Mouse (Mus musculus) liver, postnatal 0 days (tissue): ENCODE results near the gene Ddias. TPM values are rescaled to one million over a fixed set of nuclear protein-coding genes. Genes with fewer than 3 reads are reported as not detected.

Experiments used
- ATAC-seq: fragments of 200-750 bp; cut with Nextera tagmentation; 2 replicates; pipeline ENCODE4 v1.8.0; 2017; ENCODE audit warnings: mild to moderate bottlenecking, moderate library complexity
- DNase-seq: peaks from one replicate; pipeline ENCODE4 v3.0.0-alpha.2; 2016
- H3K27ac ChIP-seq: fragments of 300-500 bp; sonication (generic); 2 replicates; pipeline ENCODE4 v1.5.1; 2014; ENCODE audit warnings: antibody characterized with exemption, moderate library complexity, mild to moderate bottlenecking, low read depth
- H3K27me3 ChIP-seq: fragments of 300-500 bp; sonication (generic); 2 replicates; pipeline ENCODE4 v1.6.1; 2014; ENCODE audit warnings: low read length, control low read depth, mixed read lengths; ENCODE audit not compliant: insufficient read depth
- H3K36me3 ChIP-seq: fragments of 300-500 bp; sonication (generic); replicated peaks from 2 replicates; pipeline ENCODE4 v1.6.1; 2014; ENCODE audit warnings: mild to moderate bottlenecking, control low read depth, low read length, moderate library complexity, mixed read lengths; ENCODE audit not compliant: insufficient read depth
- H3K4me1 ChIP-seq: fragments of 300-500 bp; sonication (generic); 2 replicates; pipeline ENCODE4 v1.6.1; 2014; ENCODE audit warnings: antibody characterized with exemption, mild to moderate bottlenecking, control low read depth; ENCODE audit not compliant: insufficient read depth
- H3K4me2 ChIP-seq: fragments of 300-500 bp; sonication (generic); 2 replicates; pipeline ENCODE4 v1.6.1; 2014; ENCODE audit warnings: low read depth, mild to moderate bottlenecking, low read length, moderate library complexity, mixed read lengths
- H3K4me3 ChIP-seq: fragments of 300-500 bp; sonication (generic); 2 replicates; pipeline ENCODE4 v1.5.1; 2014; ENCODE audit warnings: low read depth, low read length
- H3K9ac ChIP-seq: fragments of 300-500 bp; sonication (generic); replicated peaks from 2 replicates; pipeline ENCODE4 v1.6.1; 2014; ENCODE audit warnings: mild to moderate bottlenecking, moderate library complexity
- H3K9me3 ChIP-seq: fragments of 300-500 bp; sonication (generic); 2 replicates; pipeline ENCODE4 v1.6.1; 2016; ENCODE audit warnings: mild to moderate bottlenecking, control low read depth, low read length, mixed read lengths
- CTCF ChIP-seq: sonication (generic); IDR thresholded peaks from 2 replicates; pipeline ENCODE4 v1.5.1; 2016; ENCODE audit warnings: antibody characterized with exemption, low read depth
- EP300 ChIP-seq: IDR thresholded peaks from 2 replicates; pipeline ENCODE4 v1.6.1; 2016; ENCODE audit warnings: antibody characterized with exemption, low read depth, mild to moderate bottlenecking
- WGBS: fragments of 180-500 bp; shearing (Covaris S2); extraction: QIAGEN DNeasy Blood & Tissue Kit; methylation state at CpG from one replicate; pipeline ENCODE4 v1.1.7; 2014; ENCODE audit not compliant: insufficient replicate concordance; 5-methylcytosine and 5-hydroxymethylcytosine counted together
- polyA plus RNA-seq: library from polyadenylated mRNA; unstranded; fragments of >200 nt; fragmentation: Nextera tagmentation; extraction: Ambion mirVana; gene quantifications from 2 replicates; pipeline ENCODE4 v1.2.1, GENCODE M21; 2015

Gene Ddias
- polyA plus RNA-seq, 1 experiment from 2014 or later, result 3.9 TPM

GRCm38 (mm10) chr7:92896036-92896435, 22.0 kb upstream of the Ddias start:
- Histone ChIP-seq H3K4me2 (no peak overlapping the region), H3K9ac (no peak overlapping the region), H3K9me3 (no peaks in the 10 kb centered on the region), H3K36me3 (no peaks in the 10 kb centered on the region), H3K4me3 (no peak overlapping the region), H3K27ac (no peak overlapping the region), H3K4me1 (no peaks in the 10 kb centered on the region), H3K27me3 (no peaks in the 10 kb centered on the region)
- DNase-seq, result no peak
- TF ChIP-seq EP300, result no peak
- no peak for TF ChIP-seq CTCF
- 73% methylated on average over 5 of the region's 5 CpGs for WGBS
- ATAC-seq, result no peak

GRCm38 (mm10) chr7:92893478-92893877, 19.4 kb upstream of the Ddias start:
- Histone ChIP-seq H3K4me2 (no peak overlapping the region), H3K4me3 (no peak overlapping the region), H3K36me3 (no peaks in the 10 kb centered on the region), H3K4me1 (no peaks in the 10 kb centered on the region), H3K27ac (no peak overlapping the region), H3K27me3 (no peaks in the 10 kb centered on the region), H3K9ac (no peak overlapping the region), H3K9me3 (no peaks in the 10 kb centered on the region)
- no peak for TF ChIP-seq EP300
- peak; percentile 74 for TF ChIP-seq CTCF
- no peak for ATAC-seq
- WGBS, result 36% methylated on average over 3 of the region's 3 CpGs
- DNase-seq, result no peak

- H3K4me2 ChIP-seq, result no peak overlapping the region
- TF ChIP-seq EP300 (no peak), CTCF (no peak)
- H3K9ac ChIP-seq, result no peak overlapping the region
- 53% methylated on average over 4 of the region's 4 CpGs for WGBS
- no peaks in the 10 kb centered on the region for H3K27me3 ChIP-seq
- H3K36me3 ChIP-seq, result no peaks in the 10 kb centered on the region
- no peak for ATAC-seq
- no peak for DNase-seq
- peaks cover 5% of the 10 kb centered on the region for H3K4me1 ChIP-seq
- no peak overlapping the region for H3K27ac ChIP-seq
- H3K9me3 ChIP-seq, result no peaks in the 10 kb centered on the region
- H3K4me3 ChIP-seq, result no peak overlapping the region
Measured at GRCm38 (mm10) chr7:92890618-92891230, 16.7 kb upstream of the Ddias start.

- Histone ChIP-seq H3K27me3 (no peaks in the 10 kb centered on the region), H3K4me1 (peaks cover 9% of the 10 kb centered on the region), H3K27ac (no peak overlapping the region), H3K4me2 (no peak overlapping the region), H3K4me3 (no peak overlapping the region), H3K9me3 (no peaks in the 10 kb centered on the region), H3K9ac (no peak overlapping the region), H3K36me3 (no peaks in the 10 kb centered on the region)
- DNase-seq (no peak), ATAC-seq (no peak)
- no peak for TF ChIP-seq CTCF
- TF ChIP-seq EP300, result no peak
- 61% methylated on average over 1 of the region's 1 CpGs for whole genome bisulfite sequencing
Measured at GRCm38 (mm10) chr7:92890211-92890610, 16.2 kb upstream of the Ddias start.

- ATAC-seq (no peak), DNase-seq (no peak)
- no peak for TF ChIP-seq EP300
- TF ChIP-seq CTCF, result no peak
- no peak overlapping the region for H3K4me3 ChIP-seq
- H3K9me3 ChIP-seq, result no peaks in the 10 kb centered on the region
- peaks cover 22% of the 10 kb centered on the region for H3K4me1 ChIP-seq
- H3K36me3 ChIP-seq, result 0 out of 2 replicates have a peak, but pooled peaks cover 3% of the 10 kb centered on the region
- no peaks in the 10 kb centered on the region for H3K27me3 ChIP-seq
- WGBS, result 75% methylated on average over 5 of the region's 5 CpGs
- peak overlapping the region; percentile 23; the same call in 1 of the 2 replicates for H3K4me2 ChIP-seq
- H3K27ac ChIP-seq, result no peak overlapping the region
- no peak overlapping the region for H3K9ac ChIP-seq
Measured at GRCm38 (mm10) chr7:92887230-92887629, 13.2 kb upstream of the Ddias start.

GRCm38 (mm10) chr7:92886801-92887200, 12.8 kb upstream of the Ddias start:
- 60% methylated on average over 7 of the region's 7 CpGs for WGBS
- peak overlapping the region; percentile 64 for H3K27ac ChIP-seq
- no peaks in the 10 kb centered on the region for H3K9me3 ChIP-seq
- peak overlapping the region; percentile 23; the same call in 1 of the 2 replicates for H3K4me2 ChIP-seq
- H3K27me3 ChIP-seq, result no peaks in the 10 kb centered on the region
- no peak overlapping the region for H3K9ac ChIP-seq
- peaks cover 22% of the 10 kb centered on the region for H3K4me1 ChIP-seq
- 0 out of 2 replicates have a peak, but pooled peaks cover 3% of the 10 kb centered on the region for H3K36me3 ChIP-seq
- TF ChIP-seq CTCF, result no peak
- TF ChIP-seq EP300, result peak; percentile 81
- ATAC-seq, result peak; percentile 52
- DNase-seq, result no peak
- no peak overlapping the region for H3K4me3 ChIP-seq
